Mouse (Mus musculus) pancreas, adult 10 weeks (tissue): ENCODE data around the gene Myo3b. TPM values are rescaled to one million over a fixed set of nuclear protein-coding genes. Genes with fewer than 3 reads are reported as not detected.

Source experiments
- polyA plus RNA-seq: library from polyadenylated mRNA; stranded (reverse); fragments of 350-450 nt; fragmentation: Illumina TruSeq; extraction: RNeasy Lipid Tissue Mini Kit (QIAGEN cat#74804); gene quantifications from one replicate; pipeline ENCODE4 v1.2.3, GENCODE M21; 2015; ENCODE audit warnings: low read depth, low replicate concordance; ENCODE audit not compliant: insufficient read depth

Myo3b gene
- polyA plus RNA-seq: not detected

DNA sequence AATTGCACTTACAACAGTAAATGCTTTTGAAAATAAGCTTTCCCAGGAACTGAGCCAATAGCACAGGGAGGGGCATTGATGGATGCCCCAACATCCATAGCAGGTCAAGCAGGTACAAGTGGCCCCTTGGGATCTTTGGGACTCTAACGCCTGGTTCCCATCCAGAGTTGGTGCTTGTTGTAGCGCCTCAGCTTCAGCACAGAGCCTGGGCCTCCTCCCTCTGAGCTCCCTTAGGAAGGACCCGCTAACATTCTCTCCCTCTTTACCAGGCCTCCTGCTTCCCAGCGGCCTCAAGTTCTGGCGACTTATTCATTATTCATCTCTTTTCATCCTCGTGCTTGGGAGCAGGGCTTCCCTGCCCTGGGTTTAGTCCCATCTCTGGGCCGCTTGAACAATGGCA lies at the start of gene Myo3b:
Gene Myo3b, plus strand, starts transcription at position 375 of the 400 bp plus-strand sequence.

Other genes with a start within 250 kb of the Myo3b start
- not detected for gene Ccdc173, start 249.6 kb upstream of the Myo3b start, polyA plus RNA-seq
- gene Phospho2, start 249.5 kb upstream of the Myo3b start, polyA plus RNA-seq: 3.7 TPM
- 0.74 TPM for gene Klhl23, start 217.2 kb upstream of the Myo3b start, polyA plus RNA-seq
- gene Ssb, start 177.6 kb upstream of the Myo3b start, polyA plus RNA-seq: 35.4 TPM
- gene Mettl5, start 153.5 kb upstream of the Myo3b start, polyA plus RNA-seq: 3.0 TPM
- 10.1 TPM for gene Ubr3, start 141.9 kb upstream of the Myo3b start, polyA plus RNA-seq